Mouse (Mus musculus) ES-CJ7 (cell line): ENCODE results near the gene Gm26558.

ENCODE experiments used
- DNase-seq: peaks from one replicate; pipeline ENCODE4 v3.0.0; 2011; ENCODE audit warnings: low read depth, low spot score

Gm26558 gene

DNA sequence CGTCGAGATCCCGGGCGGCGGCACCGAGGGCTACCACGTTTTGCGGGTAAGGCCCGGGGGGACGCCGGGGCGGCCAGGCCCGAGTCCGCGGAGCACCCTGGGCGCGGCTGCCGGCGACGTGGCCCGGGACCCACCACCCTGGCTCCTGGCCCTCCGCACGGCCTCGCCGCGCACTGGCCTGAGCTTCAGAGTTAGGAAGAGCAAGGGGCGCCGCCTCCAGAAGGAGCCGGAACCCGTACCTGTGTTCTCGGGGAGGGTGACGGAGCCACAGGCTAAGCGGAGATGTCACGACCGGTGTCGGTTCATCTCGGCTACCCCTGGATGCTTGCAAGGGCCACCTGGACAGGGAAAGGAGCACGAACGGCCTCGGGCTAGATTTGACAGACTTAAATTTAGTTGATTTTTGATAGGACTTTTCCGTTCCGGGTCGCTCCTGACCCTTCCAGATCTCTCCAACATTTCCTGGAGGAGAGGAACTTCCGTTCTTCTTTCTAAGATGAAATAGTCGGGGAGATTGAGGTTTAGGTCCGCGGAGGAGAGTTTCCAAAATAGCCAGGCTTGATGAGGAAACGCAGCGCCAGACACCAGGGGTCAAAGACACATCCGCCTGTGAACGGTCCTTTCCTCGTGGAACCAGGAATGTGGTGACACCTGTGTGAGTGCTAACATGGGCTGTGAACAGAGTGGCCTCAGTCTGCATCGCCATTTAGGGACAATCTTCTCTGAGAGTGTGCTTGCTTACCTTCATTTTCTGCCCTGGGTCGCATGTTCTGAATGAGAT, at the start of gene Gm26558:
Gm26558 (minus strand) TSS at position 394 of the 781 bp plus-strand sequence.
- DNase-seq, result peak; percentile 24

DNA sequence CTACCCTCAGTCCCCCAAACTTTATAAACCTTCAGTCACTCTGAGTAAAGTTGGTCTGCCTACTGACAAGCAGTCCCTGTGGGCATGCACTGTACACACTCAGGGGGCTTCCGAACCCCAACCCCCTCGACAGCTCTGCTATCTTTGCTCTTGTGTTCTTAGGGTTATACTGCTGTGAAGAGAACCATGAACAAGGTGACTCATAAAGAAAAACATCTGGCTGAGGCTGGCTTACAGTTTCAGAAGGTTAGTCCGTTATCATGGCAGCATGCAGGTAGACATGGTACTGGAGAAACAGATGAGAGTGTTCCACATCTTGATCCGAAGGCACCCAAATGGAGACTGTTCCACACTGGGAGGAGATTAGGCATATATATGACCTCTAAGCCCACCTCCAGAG, 49.0 kb upstream of the Gm26558 start:
- no peak for DNase-seq

DNA sequence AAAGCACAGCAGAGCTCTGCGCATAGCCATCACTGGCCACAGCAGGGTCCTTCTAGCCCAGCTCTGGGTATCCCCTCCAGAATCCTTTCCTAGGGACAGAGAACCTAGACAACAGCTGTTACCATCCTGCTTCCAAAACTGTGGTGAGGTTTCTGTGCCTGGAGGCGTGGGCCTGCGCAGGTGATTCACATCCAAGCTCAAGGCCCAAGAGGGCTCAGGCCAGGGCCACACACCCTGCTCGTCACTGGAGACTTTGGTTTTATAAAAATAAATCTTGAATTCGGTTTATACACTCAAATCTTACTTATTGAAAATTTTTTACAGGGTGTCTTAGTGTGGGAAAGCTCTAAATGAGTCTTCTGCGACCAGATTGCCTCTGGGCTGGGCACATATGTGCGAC, 48.3 kb upstream of the Gm26558 start:
- no peak for DNase-seq

DNA sequence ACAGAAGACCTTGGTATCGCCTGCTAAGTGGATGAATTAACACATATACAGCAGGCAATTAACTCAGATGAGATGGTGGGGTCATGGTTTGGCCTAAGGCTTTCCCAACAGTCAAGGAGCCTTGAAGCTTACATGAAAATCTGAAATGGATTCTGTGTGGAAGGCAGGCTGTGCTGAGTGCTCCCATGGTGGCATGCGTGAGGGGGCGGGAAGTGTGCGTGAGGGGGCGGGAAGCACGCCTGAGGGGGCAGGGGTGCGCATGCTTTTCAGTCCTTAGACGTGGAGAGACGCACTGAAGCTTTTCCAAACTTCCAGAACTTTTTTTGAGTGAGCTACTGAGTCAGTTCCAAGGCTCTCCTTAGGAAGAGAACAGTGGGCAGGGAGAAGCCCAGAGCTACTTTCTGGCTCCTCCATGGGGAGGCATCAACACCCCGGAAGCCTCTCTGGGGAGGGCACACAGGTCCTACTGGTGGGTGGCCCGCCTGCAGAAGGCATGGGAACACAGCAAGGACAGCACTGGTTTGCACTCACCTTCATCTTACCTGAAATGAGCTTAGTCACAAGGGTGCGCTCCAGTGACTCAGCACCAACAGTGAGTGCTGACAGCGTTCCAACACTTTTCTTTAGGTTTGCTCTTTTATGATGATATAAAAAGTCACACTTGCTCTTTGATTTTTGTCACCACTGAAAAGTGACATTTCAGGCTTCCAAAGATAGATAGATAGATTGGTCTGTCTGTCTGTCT, 47.2 kb upstream of the Gm26558 start:
- DNase-seq, result no peak

DNA sequence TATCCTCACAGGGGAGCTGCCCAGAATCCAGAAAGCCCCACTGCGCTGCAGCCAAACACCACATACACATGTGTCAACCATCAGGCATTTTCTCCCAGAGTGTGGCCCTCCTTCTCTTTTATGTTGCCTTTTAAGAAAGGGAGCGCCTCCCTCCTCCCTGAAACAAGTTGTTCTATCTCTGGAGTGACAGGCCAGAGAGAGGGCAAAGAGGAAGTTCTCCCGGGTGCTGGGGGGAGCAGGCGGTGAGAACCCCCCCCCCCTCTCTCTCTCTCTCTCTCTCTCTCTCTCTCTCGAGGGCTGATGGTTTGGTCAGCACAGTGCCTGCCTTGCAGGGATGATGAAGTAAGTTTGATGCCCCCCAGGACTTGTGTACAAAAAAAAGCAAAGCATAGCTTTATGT, 40.5 kb upstream of the Gm26558 start:
- no peak for DNase-seq

DNA sequence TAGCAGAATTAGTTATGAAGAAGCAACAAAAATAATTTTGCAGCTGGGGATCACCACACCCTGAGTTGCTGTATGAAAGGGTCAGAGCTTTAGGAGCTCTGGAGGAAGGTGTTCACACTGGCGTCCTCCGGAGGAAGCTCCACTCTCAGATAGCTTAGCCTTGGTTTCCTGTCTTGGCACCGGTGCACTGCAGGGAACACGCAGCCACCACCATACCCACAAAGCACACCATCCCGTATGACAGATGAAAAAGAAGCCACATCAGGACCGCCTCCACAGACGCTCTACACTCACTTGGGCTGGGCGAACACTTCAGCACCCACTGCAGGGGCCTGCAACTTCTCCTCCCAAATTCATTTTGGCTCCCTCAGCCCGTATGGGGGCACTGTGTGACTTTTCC, 39.7 kb upstream of the Gm26558 start:
- no peak for DNase-seq

DNA sequence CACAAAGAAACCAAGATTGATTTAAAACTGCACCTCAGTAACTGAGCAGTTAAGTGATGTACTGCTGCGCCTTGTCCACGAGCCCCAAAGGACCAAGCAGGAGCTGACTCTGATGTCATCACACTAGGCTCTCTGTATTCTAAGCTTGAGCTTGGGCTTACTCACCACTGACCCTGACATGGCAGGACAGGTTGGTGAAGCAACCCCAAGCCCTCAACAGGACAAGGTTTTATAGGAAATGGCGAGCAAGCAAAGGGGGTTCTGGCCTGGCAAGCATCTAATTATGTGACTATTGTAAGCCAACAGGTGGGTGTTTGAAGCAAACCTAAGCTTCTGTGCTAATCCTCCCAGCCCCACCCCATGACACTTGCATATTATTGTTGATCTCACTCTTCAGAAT, 38.9 kb upstream of the Gm26558 start:
- DNase-seq, result no peak

DNA sequence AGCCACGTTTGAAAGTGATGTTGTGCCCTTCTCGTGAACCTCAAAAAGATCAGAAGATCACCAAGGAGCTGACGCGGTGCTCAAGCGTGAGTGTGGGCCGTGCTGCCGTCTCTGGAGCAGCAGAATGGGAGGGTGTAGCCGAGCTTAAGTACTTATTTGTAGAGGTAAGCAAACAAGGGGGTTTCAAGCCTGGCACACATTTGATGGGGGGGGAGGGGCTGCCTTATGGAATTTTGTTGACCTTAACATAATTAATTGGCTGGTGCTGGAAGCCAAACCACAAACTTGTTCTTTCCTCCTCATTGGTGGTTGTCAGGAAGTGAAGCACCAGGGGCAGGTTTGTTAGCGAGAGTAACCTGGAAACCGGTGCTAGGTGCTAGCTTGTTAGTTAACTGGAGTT, 33.8 kb upstream of the Gm26558 start:
- DNase-seq, result no peak

DNA sequence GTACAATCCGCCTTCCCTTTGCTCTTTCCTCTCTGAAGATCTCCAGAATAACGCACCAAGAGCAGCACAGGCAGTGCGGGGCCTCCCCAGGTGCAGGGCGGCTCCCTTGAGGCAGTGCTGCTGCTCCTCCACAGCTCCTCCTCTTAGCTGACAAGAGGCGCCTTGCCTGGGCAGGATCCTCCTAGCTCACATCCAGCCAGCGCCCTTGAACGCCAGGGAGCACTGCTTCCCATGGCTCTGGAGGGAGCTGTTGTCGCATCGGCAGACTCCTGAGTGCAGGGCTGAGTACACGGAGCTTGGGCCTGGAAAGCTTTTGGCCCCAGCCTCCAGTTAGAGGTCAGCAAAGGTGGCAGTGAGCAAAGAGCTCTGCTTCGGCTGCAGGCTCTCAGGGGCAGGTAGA, 28.3 kb upstream of the Gm26558 start:
- DNase-seq, result peak; percentile 81

DNA sequence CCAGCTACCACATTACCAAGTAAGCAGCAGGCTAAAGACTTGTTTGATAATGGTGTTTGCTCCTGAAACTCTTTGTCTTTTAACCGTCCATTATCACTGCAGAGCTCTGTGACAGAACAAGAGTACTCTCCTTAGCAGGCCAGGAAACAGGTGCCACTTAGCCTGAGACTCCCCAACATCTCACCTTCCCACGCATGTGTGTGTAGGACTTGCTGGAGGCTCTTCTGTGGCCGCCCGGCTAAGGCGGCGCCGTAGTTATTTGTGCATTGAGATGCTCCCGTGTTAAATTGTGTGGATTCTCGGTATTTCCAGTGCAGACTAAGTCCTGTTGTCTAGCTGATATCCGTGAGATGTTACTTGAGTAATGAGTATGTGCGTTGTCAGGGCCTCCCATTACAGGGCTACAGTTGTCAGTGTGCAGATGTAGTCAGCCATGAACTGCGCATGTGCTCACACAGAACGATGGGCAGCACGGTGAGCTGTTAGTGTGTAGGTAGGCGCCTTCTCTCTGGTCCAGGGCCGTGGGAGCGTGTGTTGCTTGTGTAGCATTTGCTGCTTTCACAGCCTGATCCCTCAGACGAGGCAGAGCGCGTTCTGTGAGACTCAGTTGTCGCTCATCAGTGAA, 26.7 kb upstream of the Gm26558 start:
- no peak for DNase-seq

DNA sequence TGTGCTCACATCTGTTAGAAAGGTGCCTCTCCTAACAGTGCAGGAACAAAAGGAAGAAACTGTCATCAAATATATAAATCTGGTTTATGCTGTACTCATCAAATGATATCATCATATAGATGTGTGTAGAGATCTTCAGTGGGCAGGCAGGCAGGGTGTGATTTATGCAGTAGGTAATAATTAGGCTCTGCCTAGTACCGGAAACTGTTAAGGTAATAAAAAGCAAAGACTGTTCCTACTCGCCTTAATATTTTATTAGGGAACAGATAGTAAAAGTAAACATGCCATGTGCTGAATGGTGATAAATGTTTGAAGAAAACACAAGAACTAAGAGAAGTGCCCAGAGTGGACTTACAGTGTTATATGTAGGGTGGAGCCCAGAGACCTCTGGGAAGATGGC, 20.4 kb upstream of the Gm26558 start:
- DNase-seq, result no peak

DNA sequence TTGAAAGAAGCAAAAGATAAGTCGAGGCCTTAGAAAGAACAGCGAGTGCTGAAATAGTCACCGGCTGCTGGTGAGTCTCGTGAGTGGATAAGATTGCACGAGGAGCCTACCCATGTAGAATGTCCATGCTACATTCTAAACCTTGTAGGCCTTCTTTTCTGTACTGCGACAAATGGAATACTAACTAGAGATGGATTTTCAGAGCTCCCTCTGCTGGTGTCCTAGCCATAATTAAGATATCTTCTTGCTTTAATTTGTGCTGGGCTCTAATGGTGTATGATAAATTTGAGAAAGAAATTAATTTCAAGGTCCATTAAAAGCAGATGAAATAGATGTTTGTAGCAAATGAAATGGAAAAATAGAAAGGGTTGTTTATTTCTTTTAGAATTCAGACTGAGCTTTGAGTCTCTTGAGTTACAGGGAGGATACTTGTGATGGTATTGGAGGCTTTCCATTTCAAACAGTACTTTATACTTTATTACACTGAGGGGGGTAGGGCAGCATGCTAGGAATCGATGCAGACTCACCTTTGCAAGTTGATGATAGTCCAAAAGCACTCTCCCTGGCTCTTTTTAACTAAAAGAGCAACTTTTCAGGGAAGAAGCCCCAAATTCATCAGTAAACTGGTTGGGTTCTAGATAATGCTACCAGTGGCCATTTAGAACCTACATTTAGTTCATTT, 11.7 kb upstream of the Gm26558 start:
- no peak for DNase-seq

DNA sequence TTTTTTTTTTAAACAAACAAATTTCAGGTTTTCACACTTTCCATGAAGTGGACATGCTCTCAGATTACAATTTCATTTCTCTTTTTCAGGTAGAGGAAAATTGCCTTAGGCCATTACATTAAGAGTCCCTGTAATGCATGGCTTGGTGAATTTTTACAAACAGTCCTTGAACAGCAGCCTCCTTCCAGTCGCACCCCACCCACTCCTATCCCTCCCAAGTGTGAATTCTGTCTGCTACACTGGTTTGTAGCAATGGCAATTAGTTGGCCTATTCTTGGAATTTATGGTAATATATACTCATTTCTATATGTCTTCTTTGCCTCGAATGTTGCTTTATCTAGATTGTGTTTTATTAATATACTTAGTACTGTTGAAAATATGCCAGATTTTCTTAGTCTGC, 10.6 kb upstream of the Gm26558 start:
- DNase-seq, result no peak

DNA sequence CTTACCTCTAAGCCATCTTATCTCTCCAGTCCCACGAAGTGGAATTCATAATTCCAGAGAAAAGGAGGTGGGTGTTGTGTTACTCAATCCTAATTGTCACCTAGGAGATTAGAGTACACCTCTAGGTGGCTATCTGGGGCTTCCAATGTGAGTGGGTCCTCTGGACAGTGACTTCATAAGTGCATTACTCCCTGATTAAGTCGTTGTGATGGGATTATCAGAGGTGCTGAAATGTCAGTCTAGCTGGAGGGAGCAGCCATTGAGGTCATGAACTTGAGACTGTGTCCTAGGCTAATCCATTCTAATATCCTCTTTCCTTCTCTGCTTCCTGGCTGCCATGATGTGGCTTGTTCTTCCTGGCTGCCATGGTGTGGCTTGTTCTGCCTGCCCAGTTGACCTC, 8.0 kb upstream of the Gm26558 start:
- no peak for DNase-seq

DNA sequence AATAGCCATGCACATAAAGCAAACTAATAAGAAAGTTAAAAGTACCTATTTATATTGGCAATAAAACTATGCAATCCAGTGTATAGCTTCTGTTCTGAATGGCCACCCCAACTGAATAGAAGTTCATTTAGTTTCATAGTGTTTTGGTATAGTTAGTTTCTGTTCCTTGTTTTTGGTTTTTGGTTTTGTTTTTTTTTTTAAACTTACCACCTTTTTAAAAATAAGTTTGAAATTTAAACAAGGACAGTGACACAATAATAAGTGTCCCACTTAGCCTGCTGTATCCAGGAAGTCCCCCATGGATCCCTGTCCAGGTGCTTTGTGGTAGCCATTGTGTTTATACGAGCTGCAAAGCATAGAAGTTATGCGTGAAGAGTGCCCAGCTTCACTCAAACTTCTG, 7.3 kb upstream of the Gm26558 start:
- DNase-seq, result no peak

DNA sequence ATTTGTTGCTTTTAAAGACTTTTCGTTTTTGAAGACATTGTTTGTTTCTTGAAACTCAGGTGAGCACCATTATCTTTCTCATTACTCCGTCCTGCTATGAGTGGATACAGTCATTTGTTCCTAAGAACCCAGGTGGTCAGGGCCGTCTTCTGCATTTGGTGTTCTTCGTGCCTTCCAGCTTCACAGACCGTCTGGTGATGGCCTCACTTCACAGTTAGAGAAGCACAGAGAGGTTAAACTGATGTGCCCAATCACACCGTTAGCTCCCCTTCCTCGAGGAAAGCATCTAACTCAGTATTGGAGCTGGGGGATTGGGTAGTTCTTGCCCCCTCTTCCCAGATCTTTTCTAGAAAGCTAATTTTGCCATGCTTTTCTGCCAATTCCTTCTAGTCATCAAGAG, 5.1 kb upstream of the Gm26558 start:
- DNase-seq, result no peak

DNA sequence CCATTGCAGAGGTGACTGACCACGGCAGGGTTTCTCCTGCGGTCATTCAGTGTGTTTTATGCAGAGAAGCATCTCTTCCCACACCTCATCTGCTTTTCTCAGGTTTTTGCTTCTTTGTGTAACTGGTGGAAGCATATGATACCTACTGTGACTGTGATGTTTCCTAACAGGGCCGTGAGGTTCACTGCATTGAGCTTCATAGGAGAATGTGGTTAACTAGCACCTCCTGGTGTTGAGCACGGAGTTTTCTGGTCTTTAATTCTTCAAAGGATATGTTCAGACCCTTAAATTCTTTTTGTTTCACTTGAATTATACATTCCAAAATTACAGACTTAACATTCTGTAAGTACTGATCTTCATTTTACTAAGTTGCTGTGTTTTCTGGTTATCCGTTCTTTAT, 1.9 kb upstream of the Gm26558 start:
- DNase-seq, result peak; percentile 44

DNA sequence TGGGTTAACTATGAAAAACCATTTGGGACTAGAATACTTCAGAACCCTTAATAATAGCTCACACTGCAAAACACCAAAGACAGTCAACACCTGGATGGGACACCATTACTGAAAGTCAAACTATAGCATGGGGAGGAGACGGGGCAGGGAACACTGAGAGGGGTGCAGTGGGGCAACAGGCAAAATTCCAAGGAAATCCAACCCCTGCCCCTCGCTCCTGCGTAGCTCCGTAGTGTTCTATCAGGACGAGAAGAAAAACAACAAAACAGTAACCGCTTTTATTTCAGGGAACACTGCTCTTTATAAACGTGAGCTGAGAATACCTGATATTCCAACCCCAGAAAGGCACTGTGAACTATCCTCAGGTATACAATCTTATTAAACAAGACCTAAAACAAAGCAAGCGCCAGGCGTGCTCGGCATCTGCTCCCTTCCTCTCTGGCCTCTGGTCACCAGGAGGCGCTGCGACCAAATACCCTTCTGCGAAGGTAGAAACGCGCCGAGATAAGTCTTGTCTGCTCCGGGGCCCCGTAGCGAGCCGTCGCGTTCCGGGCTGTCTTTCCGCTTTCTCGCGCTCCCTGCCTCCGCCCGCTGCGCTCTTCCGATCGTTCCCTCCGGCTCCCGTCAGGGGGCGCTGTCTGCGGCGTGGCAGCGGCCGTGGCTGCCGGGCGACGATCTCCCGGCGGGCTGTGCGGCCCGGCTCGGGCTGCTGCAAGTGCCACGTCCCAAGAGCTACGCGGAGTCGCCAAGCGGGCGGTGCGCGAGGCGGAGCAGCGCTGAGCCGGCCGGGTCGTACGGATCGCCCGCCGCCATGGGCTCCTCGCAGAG, 807 bp downstream of the Gm26558 start, which contains the start of gene Gorasp2:
Gorasp2 (plus strand) TSS at position 690 of the 828 bp plus-strand sequence.
- DNase-seq, result peak; percentile 96

DNA sequence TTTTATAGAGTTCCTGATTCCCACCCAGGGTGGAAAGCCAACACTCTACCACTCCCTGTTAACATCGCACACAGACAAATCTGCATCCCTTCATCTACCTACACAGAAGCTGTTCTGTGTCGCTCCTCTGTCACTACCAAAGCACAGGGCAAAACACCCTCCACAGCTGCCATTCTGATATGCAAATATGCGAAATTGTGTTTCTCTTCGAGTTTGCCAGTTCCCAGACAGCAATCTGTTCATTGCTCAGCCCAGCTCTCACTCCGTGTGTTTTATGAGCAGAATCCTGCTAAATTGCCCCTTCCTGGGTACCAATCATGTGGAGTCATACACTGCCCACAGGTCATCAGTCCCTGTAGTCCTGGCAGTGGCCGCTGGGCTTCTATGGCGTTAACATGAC, 4.8 kb downstream of the Gm26558 start:
- DNase-seq, result no peak

DNA sequence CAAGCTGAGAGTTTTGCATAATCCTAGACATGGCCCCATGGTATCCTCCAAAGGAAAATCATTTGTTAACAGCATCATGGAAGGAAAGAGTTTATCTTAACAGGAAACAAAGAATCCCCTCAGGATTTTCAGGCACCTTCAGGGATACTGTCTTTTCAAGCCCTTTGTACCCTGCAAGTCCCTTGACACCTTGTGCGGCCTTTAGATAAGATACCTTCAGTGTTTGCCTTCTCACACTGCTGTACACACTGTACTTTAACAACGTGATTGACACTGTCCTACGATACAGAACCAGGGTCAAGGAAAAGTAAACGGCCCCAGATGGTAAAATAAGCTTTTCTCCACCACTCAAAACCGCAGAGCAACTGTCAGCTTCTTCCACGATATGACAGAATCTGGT, 10.1 kb downstream of the Gm26558 start:
- DNase-seq, result no peak

DNA sequence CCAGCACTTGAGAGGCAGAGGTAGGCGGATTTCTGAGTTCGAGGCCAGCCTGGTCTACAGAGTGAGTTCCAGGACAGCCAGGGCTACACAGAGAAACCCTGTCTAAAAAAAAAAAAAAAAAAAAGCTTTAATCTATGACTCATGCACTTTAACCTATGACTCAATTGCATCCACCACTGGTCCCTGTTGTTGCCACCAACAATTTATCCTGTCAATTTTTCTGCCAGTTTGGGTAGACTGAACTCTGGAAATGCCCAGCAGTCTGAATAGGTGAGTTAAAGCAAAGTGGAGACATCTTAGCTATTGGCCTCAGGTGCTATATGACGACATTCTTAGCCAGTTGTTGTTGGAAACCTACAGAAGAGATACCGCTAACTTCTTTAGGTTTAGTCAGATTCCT, 12.4 kb downstream of the Gm26558 start:
- no peak for DNase-seq
